ENCODE assay signal across 7 mouse cellular contexts in the genomic region with DNA sequence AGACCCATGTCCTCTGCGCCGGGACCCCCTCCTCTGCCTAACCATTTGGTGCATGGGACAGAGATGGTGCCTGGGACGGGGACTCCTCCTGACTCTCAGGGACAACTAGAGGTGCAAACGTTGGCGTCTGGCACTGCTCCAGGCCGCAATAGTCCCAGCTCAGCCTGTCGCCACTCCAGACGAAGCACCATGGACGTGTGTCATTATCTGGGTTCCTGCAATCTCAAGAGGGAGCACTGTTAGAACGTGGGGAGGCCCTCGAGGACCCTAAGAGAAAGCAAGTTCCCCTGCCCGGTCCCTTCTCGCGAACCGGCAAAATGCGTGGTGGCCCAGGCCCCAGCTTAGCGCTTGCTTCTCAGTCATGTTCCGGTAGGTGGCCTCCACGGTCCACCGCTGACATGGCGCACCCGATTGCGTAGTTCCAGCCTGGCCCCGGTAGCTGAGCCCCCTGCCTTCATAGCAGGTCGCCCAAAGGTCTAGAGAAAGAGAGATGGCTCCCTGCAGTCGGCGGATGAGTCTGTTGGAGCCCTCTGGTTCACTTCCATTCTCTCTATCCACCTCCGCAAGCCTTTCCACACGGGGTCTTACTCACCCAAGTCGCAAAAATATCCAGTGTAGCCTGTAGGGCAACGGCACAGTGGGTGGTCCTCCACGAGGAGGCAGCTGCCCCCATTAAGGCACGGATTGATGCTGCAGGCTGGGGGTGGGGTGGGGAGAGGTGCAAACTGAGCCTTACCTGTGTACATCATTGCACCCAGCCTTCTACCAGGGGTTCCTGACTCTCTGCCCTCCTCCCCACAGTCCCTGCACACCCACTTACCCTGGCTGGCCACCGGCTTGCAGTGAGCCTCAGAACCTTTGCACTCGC. TPM values are rescaled to one million over a fixed set of nuclear protein-coding genes. Genes with fewer than 3 reads are reported as not detected.
DNase-seq lines count a peak whose midpoint lies in the region; ATAC-seq and TF ChIP-seq lines count a peak whose summit lies in the region.

No protein-coding gene starts in this region.

- H3K4me3 ChIP-seq in embryonic facial prominence, embryonic 12.5 days: peak overlapping the region; percentile 5
- peak overlapping the region; percentile 19; the same call in 1 of the 2 replicates for H3K4me3 ChIP-seq in heart, embryonic 11.5 days (ENCODE audit: low read depth, low read length)
- H3K4me3 ChIP-seq in kidney, embryonic 14.5 days (ENCODE audit: low read length): peak overlapping the region; percentile 24; the same call in 1 of the 2 replicates
- H3K4me3 ChIP-seq in limb, embryonic 14.5 days (replicated peaks; ENCODE audit: low read length): peak overlapping the region; percentile 26
- peak overlapping the region; percentile 9; the same call in 1 of the 2 replicates for H3K4me3 ChIP-seq in midbrain, embryonic 14.5 days (replicated peaks; ENCODE audit: low read depth, low read length)

- peaks cover 19% of the 10 kb centered on the region; the same call in 1 of the 2 replicates for H3K4me1 ChIP-seq in embryonic facial prominence, embryonic 12.5 days
- peaks cover 5% of the 10 kb centered on the region for H3K4me1 ChIP-seq in heart, embryonic 11.5 days (ENCODE audit: control insufficient read depth, insufficient read depth, low read length)
- H3K4me1 ChIP-seq in kidney, embryonic 14.5 days (ENCODE audit: control insufficient read depth, insufficient read depth, low read length): 0 out of 2 replicates have a peak, but pooled peaks cover 9% of the 10 kb centered on the region
- peaks cover 9% of the 10 kb centered on the region for H3K4me1 ChIP-seq in limb, embryonic 14.5 days (ENCODE audit: control insufficient read depth, insufficient read depth, low read length)
- H3K4me1 ChIP-seq in midbrain, embryonic 14.5 days (ENCODE audit: control insufficient read depth, insufficient read depth, low read length): peaks cover 5% of the 10 kb centered on the region; the same call in 1 of the 2 replicates

- peak; percentile 71 for DNase-seq in adrenal gland, postnatal 25 days
- peak; percentile 49 for DNase-seq in limb, embryonic 14.5 days (ENCODE audit: low spot score)
- peak; percentile 84 for DNase-seq in midbrain, embryonic 14.5 days
- DNase-seq in spleen, postnatal 14 days (ENCODE audit: low spot score in 2 of 2): peak; percentile 59 to 70

- H3K27me3 ChIP-seq in embryonic facial prominence, embryonic 12.5 days: peaks cover 50% of the 10 kb centered on the region
- peaks cover 55% of the 10 kb centered on the region for H3K27me3 ChIP-seq in heart, embryonic 11.5 days (ENCODE audit: control insufficient read depth, insufficient read depth, low read length)
- peaks cover 37% of the 10 kb centered on the region for H3K27me3 ChIP-seq in kidney, embryonic 14.5 days (ENCODE audit: control insufficient read depth, insufficient read depth, low read length)
- H3K27me3 ChIP-seq in limb, embryonic 14.5 days (ENCODE audit: control insufficient read depth, insufficient read depth, low read length): peaks cover 34% of the 10 kb centered on the region
- peaks cover 32% of the 10 kb centered on the region for H3K27me3 ChIP-seq in midbrain, embryonic 14.5 days (ENCODE audit: control insufficient read depth, insufficient read depth, low read length)

- 11% methylated on average over 35 of the region's 35 CpGs for WGBS in embryonic facial prominence, embryonic 12.5 days
- WGBS in heart, embryonic 11.5 days (ENCODE audit: insufficient replicate concordance): 11% methylated on average over 35 of the region's 35 CpGs
- 12% methylated on average over 35 of the region's 35 CpGs for WGBS in kidney, embryonic 14.5 days
- 5% methylated on average over 33 of the region's 35 CpGs for WGBS in limb, embryonic 14.5 days
- WGBS in midbrain, embryonic 14.5 days: 11% methylated on average over 35 of the region's 35 CpGs

- ATAC-seq in embryonic facial prominence, embryonic 12.5 days (ENCODE audit: insufficient number of reproducible peaks, insufficient read depth, low FRiP score, low TSS enrichment): no peak
- no peak for ATAC-seq in heart, embryonic 11.5 days (replicated peaks; ENCODE audit: insufficient number of reproducible peaks, low FRiP score, low TSS enrichment)
- peak; percentile 58 for ATAC-seq in kidney, embryonic 14.5 days (ENCODE audit: low FRiP score, low TSS enrichment)
- peak; percentile 75 for ATAC-seq in limb, embryonic 14.5 days (ENCODE audit: low FRiP score, low read depth)
- peak; percentile 34; the same call in 1 of the 2 replicates for ATAC-seq in midbrain, embryonic 14.5 days (ENCODE audit: low FRiP score, low TSS enrichment)

- peak overlapping the region; percentile 40 for H3K4me2 ChIP-seq in embryonic facial prominence, embryonic 12.5 days (replicated peaks)
- peak overlapping the region; percentile 42 for H3K4me2 ChIP-seq in heart, embryonic 11.5 days
- no peak overlapping the region; the same call in 1 of the 2 replicates for H3K4me2 ChIP-seq in kidney, embryonic 14.5 days (replicated peaks; ENCODE audit: low read depth, low read length)
- H3K4me2 ChIP-seq in limb, embryonic 14.5 days (replicated peaks; ENCODE audit: low read depth, low read length, severe bottlenecking): peak overlapping the region; percentile 42
- H3K4me2 ChIP-seq in midbrain, embryonic 14.5 days (ENCODE audit: low read length): peak overlapping the region; percentile 46

- H3K27ac ChIP-seq in embryonic facial prominence, embryonic 12.5 days: no peak overlapping the region
- H3K27ac ChIP-seq in heart, embryonic 11.5 days (ENCODE audit: low read depth, low read length): no peak overlapping the region
- H3K27ac ChIP-seq in kidney, embryonic 14.5 days (ENCODE audit: low read depth, low read length): no peak overlapping the region
- H3K27ac ChIP-seq in limb, embryonic 14.5 days (replicated peaks; ENCODE audit: low read depth, low read length): no peak overlapping the region
- no peak overlapping the region for H3K27ac ChIP-seq in midbrain, embryonic 14.5 days (replicated peaks; ENCODE audit: low read depth, low read length)

- TF ChIP-seq POLR2A in limb, embryonic 14.5 days (IDR thresholded peaks at IDR 0.05; ENCODE audit: borderline replicate concordance, extremely low read depth, insufficient read depth, insufficient read length): no peak

- H3K36me3 ChIP-seq in embryonic facial prominence, embryonic 12.5 days: no peaks in the 10 kb centered on the region
- no peaks in the 10 kb centered on the region for H3K36me3 ChIP-seq in heart, embryonic 11.5 days (ENCODE audit: control insufficient read depth, insufficient read depth, low read length)
- no peaks in the 10 kb centered on the region for H3K36me3 ChIP-seq in kidney, embryonic 14.5 days (ENCODE audit: control insufficient read depth, insufficient read depth, low read length)
- no peaks in the 10 kb centered on the region for H3K36me3 ChIP-seq in limb, embryonic 14.5 days (ENCODE audit: control insufficient read depth, insufficient read depth, low read length)
- H3K36me3 ChIP-seq in midbrain, embryonic 14.5 days (ENCODE audit: control insufficient read depth, insufficient read depth, low read length): no peaks in the 10 kb centered on the region

- H3K9ac ChIP-seq in embryonic facial prominence, embryonic 12.5 days: peak overlapping the region; percentile 15; the same call in 1 of the 2 replicates
- peak overlapping the region; percentile 39; the same call in 1 of the 2 replicates for H3K9ac ChIP-seq in heart, embryonic 11.5 days (ENCODE audit: low read depth, low read length)
- H3K9ac ChIP-seq in kidney, embryonic 14.5 days (ENCODE audit: low read depth, low read length): 0 out of 2 replicates have a peak overlapping the region, but pooled peaks have one; percentile 29
- H3K9ac ChIP-seq in limb, embryonic 14.5 days (ENCODE audit: low read depth, low read length, severe bottlenecking): 0 out of 2 replicates have a peak overlapping the region, but pooled peaks have one; percentile 28
- H3K9ac ChIP-seq in midbrain, embryonic 14.5 days (replicated peaks; ENCODE audit: low read length): peak overlapping the region; percentile 26; the same call in 1 of the 2 replicates

- H3K9me3 ChIP-seq in embryonic facial prominence, embryonic 12.5 days: no peaks in the 10 kb centered on the region
- no peaks in the 10 kb centered on the region for H3K9me3 ChIP-seq in heart, embryonic 11.5 days (replicated peaks; ENCODE audit: control insufficient read depth, low read length)
- no peaks in the 10 kb centered on the region for H3K9me3 ChIP-seq in kidney, embryonic 14.5 days (ENCODE audit: control insufficient read depth, low read length)
- H3K9me3 ChIP-seq in limb, embryonic 14.5 days (ENCODE audit: control insufficient read depth, low read length): no peaks in the 10 kb centered on the region
- H3K9me3 ChIP-seq in midbrain, embryonic 14.5 days (ENCODE audit: control insufficient read depth, low read length): no peaks in the 10 kb centered on the region

RNA-seq across cellular contexts. Expression of gene F12, which starts 5.4 kb away (rescaled TPM):
- 0.15 and 3.3 TPM in 2 replicates for total RNA-seq in adrenal gland, postnatal 25 days (2021)
- 0.08 and 0.11 TPM in 2 replicates for polyA plus RNA-seq in embryonic facial prominence, embryonic 12.5 days (2016; fragmentation: Nextera tagmentation; extraction: Ambion mirVana)
- 0.42 and 1.5 TPM in 2 replicates for polyA plus RNA-seq in heart, embryonic 11.5 days (2014; fragmentation: Nextera tagmentation; extraction: Ambion mirVana)
- not detected in 2 replicates for polyA plus RNA-seq in kidney, embryonic 14.5 days (2014; fragmentation: Nextera tagmentation; extraction: Ambion mirVana)
- polyA plus RNA-seq in limb, embryonic 14.5 days (2012; rRNA removed): 0.09 and 0.11 TPM in 2 replicates
- polyA plus RNA-seq in limb, embryonic 14.5 days (2014; fragmentation: Nextera tagmentation; extraction: Ambion mirVana): not detected in 2 replicates
- not detected in 2 replicates for polyA plus RNA-seq in midbrain, embryonic 14.5 days (2014; fragmentation: Nextera tagmentation; extraction: Ambion mirVana)

RNA-seq across cellular contexts. Expression of gene Pfn3, which starts 6.1 kb away (rescaled TPM):
- not detected in 2 replicates for total RNA-seq in adrenal gland, postnatal 25 days (2021)
- polyA plus RNA-seq in embryonic facial prominence, embryonic 12.5 days (2016; fragmentation: Nextera tagmentation; extraction: Ambion mirVana): not detected in 2 replicates
- not detected in 2 replicates for polyA plus RNA-seq in heart, embryonic 11.5 days (2014; fragmentation: Nextera tagmentation; extraction: Ambion mirVana)
- not detected in 2 replicates for polyA plus RNA-seq in kidney, embryonic 14.5 days (2014; fragmentation: Nextera tagmentation; extraction: Ambion mirVana)
- 0.52 TPM in 1 of 2 replicates, not detected in the other for polyA plus RNA-seq in limb, embryonic 14.5 days (2012; rRNA removed)
- not detected in 2 replicates for polyA plus RNA-seq in limb, embryonic 14.5 days (2014; fragmentation: Nextera tagmentation; extraction: Ambion mirVana)
- 0.59 TPM in 1 of 2 replicates, not detected in the other for polyA plus RNA-seq in midbrain, embryonic 14.5 days (2014; fragmentation: Nextera tagmentation; extraction: Ambion mirVana)

RNA-seq across cellular contexts. Expression of gene Slc34a1, which starts 23.2 kb away (rescaled TPM):
- total RNA-seq in adrenal gland, postnatal 25 days (2021): not detected in 2 replicates
- not detected in 2 replicates for polyA plus RNA-seq in embryonic facial prominence, embryonic 12.5 days (2016; fragmentation: Nextera tagmentation; extraction: Ambion mirVana)
- polyA plus RNA-seq in heart, embryonic 11.5 days (2014; fragmentation: Nextera tagmentation; extraction: Ambion mirVana): not detected in 2 replicates
- polyA plus RNA-seq in kidney, embryonic 14.5 days (2014; fragmentation: Nextera tagmentation; extraction: Ambion mirVana): 15.5 and 39.4 TPM in 2 replicates
- not detected in 2 replicates for polyA plus RNA-seq in limb, embryonic 14.5 days (2012; rRNA removed)
- polyA plus RNA-seq in limb, embryonic 14.5 days (2014; fragmentation: Nextera tagmentation; extraction: Ambion mirVana): not detected in 2 replicates
- polyA plus RNA-seq in midbrain, embryonic 14.5 days (2014; fragmentation: Nextera tagmentation; extraction: Ambion mirVana): not detected in 2 replicates

RNA-seq across cellular contexts. Expression of gene Grk6, which starts 23.7 kb away (rescaled TPM):
- total RNA-seq in adrenal gland, postnatal 25 days (2021): 47.9 and 62.1 TPM in 2 replicates
- 68.3 and 73.0 TPM in 2 replicates for polyA plus RNA-seq in embryonic facial prominence, embryonic 12.5 days (2016; fragmentation: Nextera tagmentation; extraction: Ambion mirVana)
- polyA plus RNA-seq in heart, embryonic 11.5 days (2014; fragmentation: Nextera tagmentation; extraction: Ambion mirVana): 24.3 and 26.9 TPM in 2 replicates
- 38.9 and 59.3 TPM in 2 replicates for polyA plus RNA-seq in kidney, embryonic 14.5 days (2014; fragmentation: Nextera tagmentation; extraction: Ambion mirVana)
- 81.4 and 92.8 TPM in 2 replicates for polyA plus RNA-seq in limb, embryonic 14.5 days (2012; rRNA removed)
- 51.7 and 57.5 TPM in 2 replicates for polyA plus RNA-seq in limb, embryonic 14.5 days (2014; fragmentation: Nextera tagmentation; extraction: Ambion mirVana)
- polyA plus RNA-seq in midbrain, embryonic 14.5 days (2014; fragmentation: Nextera tagmentation; extraction: Ambion mirVana): 41.8 and 44.0 TPM in 2 replicates

RNA-seq across cellular contexts. Expression of gene Prr7, which starts 42.9 kb away (rescaled TPM):
- total RNA-seq in adrenal gland, postnatal 25 days (2021): 3.8 and 3.9 TPM in 2 replicates
- 1.1 and 1.3 TPM in 2 replicates for polyA plus RNA-seq in embryonic facial prominence, embryonic 12.5 days (2016; fragmentation: Nextera tagmentation; extraction: Ambion mirVana)
- 0.21 and 0.34 TPM in 2 replicates for polyA plus RNA-seq in heart, embryonic 11.5 days (2014; fragmentation: Nextera tagmentation; extraction: Ambion mirVana)
- polyA plus RNA-seq in kidney, embryonic 14.5 days (2014; fragmentation: Nextera tagmentation; extraction: Ambion mirVana): 0.77 and 3.4 TPM in 2 replicates
- 18.6 and 28.4 TPM in 2 replicates for polyA plus RNA-seq in limb, embryonic 14.5 days (2012; rRNA removed)
- polyA plus RNA-seq in limb, embryonic 14.5 days (2014; fragmentation: Nextera tagmentation; extraction: Ambion mirVana): 1.4 and 2.3 TPM in 2 replicates
- 7.0 and 34.3 TPM in 2 replicates for polyA plus RNA-seq in midbrain, embryonic 14.5 days (2014; fragmentation: Nextera tagmentation; extraction: Ambion mirVana)

Comparison
In these comparisons a context has a peak if more than half of its experiments do, and no peak if none do; other contexts are left out.
1. ATAC-seq: peak in kidney, embryonic 14.5 days (single experiment), limb, embryonic 14.5 days (single experiment) and midbrain, embryonic 14.5 days (single experiment); none in embryonic facial prominence, embryonic 12.5 days (single experiment) and heart, embryonic 11.5 days (single experiment).
2. RNA of gene Slc34a1, which starts 23.2 kb away (polyA plus RNA-seq): 15.5 to 39.4 TPM in kidney, embryonic 14.5 days; not detected in midbrain, embryonic 14.5 days, not detected in limb, embryonic 14.5 days, not detected in embryonic facial prominence, embryonic 12.5 days and not detected in heart, embryonic 11.5 days; every median in the first group is over 10 times any median in the second.
3. Peak in every context shown above with its lines, with median percentiles within 50 percentile points of each other: DNase-seq, H3K4me3 ChIP-seq and H3K9ac ChIP-seq.